Mouse (Mus musculus): Measurements from ENCODE around the gene Olfr228. TPM values are rescaled to one million over a fixed set of nuclear protein-coding genes. Genes with fewer than 3 reads are reported as not detected.

Gene Olfr228
- polyA plus RNA-seq (2015; fragmentation: Nextera tagmentation; extraction: Ambion mirVana), result not detected in 2 replicates

GRCm38 (mm10) chr2:86487286-86487685 lies at the start of gene Olfr228:
Olfr228 (minus strand) TSS chr2:86487386.

GRCm38 (mm10) chr2:86508161-86508560 lies 21.0 kb upstream of the Olfr228 start, which contains the start of gene Olfr1076:
Olfr1076 (plus strand) TSS chr2:86508461.

GRCm38 (mm10) chr2:86456169-86456568 lies 31.0 kb downstream of the Olfr228 start, which contains the start of gene Olfr1066:
Olfr1066 (minus strand) TSS chr2:86456269.

DNA sequence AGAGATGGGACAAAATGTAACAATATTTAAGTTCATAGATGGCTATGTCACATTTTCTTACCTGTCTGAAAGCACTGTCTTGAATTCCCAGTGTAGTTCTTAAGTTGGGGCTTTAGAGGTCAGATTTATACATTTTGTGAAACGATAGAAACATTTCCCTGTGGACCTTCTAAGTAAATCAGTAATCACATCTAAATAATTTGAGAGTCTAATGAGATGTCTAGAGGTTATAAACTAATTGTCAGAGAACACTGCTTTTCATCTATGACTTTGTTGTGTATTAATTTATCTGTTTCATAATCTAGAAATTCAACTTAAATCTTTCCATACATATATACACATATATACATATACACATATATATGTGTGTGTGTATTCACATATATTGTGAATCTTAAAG lies 36.7 kb downstream of the Olfr228 start, which contains the start of gene Olfr1065:
Gene Olfr1065, minus strand, starts transcription at position 101 of the 400 bp plus-strand sequence.

Other genes starting within 250 kb of the Olfr228 start
- gene Olfr1048, start 247.1 kb downstream of the Olfr228 start, polyA plus RNA-seq (2015; fragmentation: Nextera tagmentation; extraction: Ambion mirVana), result not detected in 2 replicates
- not detected in 2 replicates for gene Olfr1049, start 229.1 kb downstream of the Olfr228 start, polyA plus RNA-seq (2015; fragmentation: Nextera tagmentation; extraction: Ambion mirVana)
- gene Olfr1051, start 208.3 kb downstream of the Olfr228 start, polyA plus RNA-seq (2015; fragmentation: Nextera tagmentation; extraction: Ambion mirVana), result not detected in 2 replicates
- gene Olfr1052, start 194.9 kb downstream of the Olfr228 start, polyA plus RNA-seq (2015; fragmentation: Nextera tagmentation; extraction: Ambion mirVana), result not detected in 2 replicates
- gene Olfr1053, start 172.1 kb downstream of the Olfr228 start, polyA plus RNA-seq (2015; fragmentation: Nextera tagmentation; extraction: Ambion mirVana), result not detected in 2 replicates
- not detected in 2 replicates for gene Olfr1054, start 152.0 kb downstream of the Olfr228 start, polyA plus RNA-seq (2015; fragmentation: Nextera tagmentation; extraction: Ambion mirVana)
- gene Olfr1055, start 137.1 kb downstream of the Olfr228 start, polyA plus RNA-seq (2015; fragmentation: Nextera tagmentation; extraction: Ambion mirVana), result not detected in 2 replicates
- not detected in 2 replicates for gene Olfr1056, start 124.9 kb downstream of the Olfr228 start, polyA plus RNA-seq (2015; fragmentation: Nextera tagmentation; extraction: Ambion mirVana)
- gene Olfr1057, start 109.0 kb downstream of the Olfr228 start, polyA plus RNA-seq (2015; fragmentation: Nextera tagmentation; extraction: Ambion mirVana), result not detected in 2 replicates
- not detected in 2 replicates for gene Olfr1058, start 98.8 kb downstream of the Olfr228 start, polyA plus RNA-seq (2015; fragmentation: Nextera tagmentation; extraction: Ambion mirVana)
- gene Olfr1061, start 73.3 kb downstream of the Olfr228 start, polyA plus RNA-seq (2015; fragmentation: Nextera tagmentation; extraction: Ambion mirVana), result not detected in 2 replicates
- not detected in 2 replicates for gene Olfr1062, start 60.6 kb downstream of the Olfr228 start, polyA plus RNA-seq (2015; fragmentation: Nextera tagmentation; extraction: Ambion mirVana)
- not detected in 2 replicates for gene Olfr1065, start 36.8 kb downstream of the Olfr228 start, polyA plus RNA-seq (2015; fragmentation: Nextera tagmentation; extraction: Ambion mirVana)
- gene Olfr1066, start 31.1 kb downstream of the Olfr228 start, polyA plus RNA-seq (2015; fragmentation: Nextera tagmentation; extraction: Ambion mirVana), result not detected in 2 replicates
- gene Olfr1076, start 21.1 kb upstream of the Olfr228 start, polyA plus RNA-seq (2015; fragmentation: Nextera tagmentation; extraction: Ambion mirVana), result not detected in 2 replicates
- not detected in 2 replicates for gene Olfr1079, start 55.1 kb upstream of the Olfr228 start, polyA plus RNA-seq (2015; fragmentation: Nextera tagmentation; extraction: Ambion mirVana)
- not detected in 2 replicates for gene Olfr1080, start 70.8 kb upstream of the Olfr228 start, polyA plus RNA-seq (2015; fragmentation: Nextera tagmentation; extraction: Ambion mirVana)
- not detected in 2 replicates for gene Olfr1082, start 111.6 kb upstream of the Olfr228 start, polyA plus RNA-seq (2015; fragmentation: Nextera tagmentation; extraction: Ambion mirVana)
- not detected in 2 replicates for gene Olfr1084, start 152.3 kb upstream of the Olfr228 start, polyA plus RNA-seq (2015; fragmentation: Nextera tagmentation; extraction: Ambion mirVana)
- gene Olfr1085, start 174.6 kb upstream of the Olfr228 start, polyA plus RNA-seq (2015; fragmentation: Nextera tagmentation; extraction: Ambion mirVana), result not detected in 2 replicates
- not detected in 2 replicates for gene Olfr1086, start 192.7 kb upstream of the Olfr228 start, polyA plus RNA-seq (2015; fragmentation: Nextera tagmentation; extraction: Ambion mirVana)
- not detected in 2 replicates for gene Olfr1087, start 211.0 kb upstream of the Olfr228 start, polyA plus RNA-seq (2015; fragmentation: Nextera tagmentation; extraction: Ambion mirVana)
- not detected in 2 replicates for gene Olfr1089, start 246.3 kb upstream of the Olfr228 start, polyA plus RNA-seq (2015; fragmentation: Nextera tagmentation; extraction: Ambion mirVana)